ENCODE assay signal across 18 mouse cellular contexts in genomic region chr5:16547490-16547889, GRCm38 (mm10).
"Had no signal": no experiment of that assay in that cellular context is flagged by ENCODE, and none has a peak within 500 bp of the region (broad histone marks: within the 10 kb centered on the region; RNA-seq: fewer than 3 reads in every experiment).

No protein-coding gene starts in this region.

- DNase-seq: gastrocnemius, postnatal 14 days; heart, adult 11 months; heart, adult 2 months; heart, postnatal 14 days; heart, postnatal 36 days; kidney, adult 18-20 months; kidney, adult 8-10 months; kidney, postnatal 10 days; kidney, postnatal 25 days; kidney, postnatal 4 days; layer of hippocampus, adult 9-11 months; layer of hippocampus, postnatal 36 days; left cerebral cortex, postnatal 4 days had no signal

- ATAC-seq: hindbrain, embryonic 16.5 days; inflammation-experienced regulatory T-cells, adult 6 months; intestine, embryonic 15.5 days; intestine, postnatal 0 days; liver, embryonic 12.5 days had no signal
